Mouse (Mus musculus) cerebellum, adult 9-10 months (tissue): ENCODE results near the gene Vmn1r68.

ENCODE experiments used
- DNase-seq: peaks from one replicate; pipeline ENCODE4 v3.0.0; 2022

Vmn1r68 gene

GRCm38 (mm10) chr7:10558385-10558784, at the start of gene Vmn1r68:
Gene Vmn1r68, minus strand, starts transcription at chr7:10558485.
- DNase-seq = no peak

DNA sequence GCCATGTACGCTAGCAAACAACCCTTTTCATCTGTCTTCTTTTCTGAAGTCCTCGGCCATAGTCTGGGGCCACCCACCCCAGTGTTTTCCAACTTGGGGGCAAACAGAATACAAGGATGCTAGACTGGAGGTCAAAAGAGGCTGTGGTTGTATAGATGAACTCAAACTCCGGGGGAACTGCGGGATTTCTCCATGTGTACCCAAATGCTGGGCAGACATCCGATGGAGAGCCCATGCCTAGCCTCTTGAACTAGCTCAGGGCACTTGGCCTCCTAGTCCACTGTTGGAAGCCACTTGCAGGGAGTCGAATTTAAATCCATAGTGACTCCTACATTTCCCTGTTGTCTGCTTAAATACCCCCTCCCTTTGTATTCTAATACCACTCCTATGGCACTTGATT, 62.7 kb downstream of the Vmn1r68 start:
- no peak for DNase-seq

DNA sequence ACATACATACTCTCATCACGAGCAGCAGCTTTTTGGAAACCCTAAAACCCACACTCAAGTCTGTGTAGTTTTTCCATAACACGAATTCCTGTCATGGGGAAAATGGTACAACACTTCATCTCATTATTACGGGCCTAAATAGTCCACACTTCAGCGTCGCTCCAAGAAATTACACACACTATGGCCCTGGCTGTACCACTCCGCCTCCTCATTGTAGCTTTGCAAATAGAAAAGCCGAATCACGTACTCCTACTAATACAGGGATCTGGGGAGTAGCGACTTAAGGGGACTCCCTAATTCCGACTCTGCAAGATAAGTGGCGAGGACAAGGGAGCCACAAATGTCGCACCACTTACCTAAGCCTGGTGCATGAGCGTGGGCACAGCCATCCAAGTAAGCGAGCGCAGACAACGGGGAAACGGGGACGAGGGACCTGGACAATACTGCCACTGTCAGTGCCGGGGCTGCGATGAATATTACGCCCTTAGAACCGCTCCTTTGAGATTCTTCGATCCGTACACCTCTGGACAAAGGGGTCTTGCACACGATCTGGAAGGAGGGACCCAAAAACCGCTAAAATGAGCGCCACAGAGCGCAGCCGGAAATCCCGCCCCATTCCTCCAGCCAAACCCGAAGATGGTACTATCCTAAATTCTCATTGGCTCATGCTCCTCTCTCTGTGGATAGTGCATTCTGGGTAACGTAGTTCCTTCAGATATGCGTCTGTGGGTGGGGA, 63.3 kb downstream of the Vmn1r68 start, which contains the start of gene Zik1:
Gene Zik1, minus strand, starts transcription at position 609 of the 736 bp plus-strand sequence.
- peak; percentile 86 for DNase-seq

- peak; percentile 68 for DNase-seq
Measured at GRCm38 (mm10) chr7:10480588-10481233, 77.6 kb downstream of the Vmn1r68 start.

GRCm38 (mm10) chr7:10479813-10480212, 78.5 kb downstream of the Vmn1r68 start:
- DNase-seq = no peak

- DNase-seq = no peak
Measured at GRCm38 (mm10) chr7:10458166-10458565, 100.1 kb downstream of the Vmn1r68 start.
